Mouse (Mus musculus) retina, postnatal 1 day (tissue): Measurements from ENCODE around the gene Dnm2.

Experiments used
- DNase-seq: peaks from one replicate; pipeline ENCODE4 v3.0.0-alpha.2; 2012

The Dnm2 gene

GRCm38 (mm10) chr9:21547075-21547941, 122.6 kb downstream of the Dnm2 start:
- DNase-seq = peak; percentile 82

GRCm38 (mm10) chr9:21551049-21551448, 126.3 kb downstream of the Dnm2 start:
- DNase-seq = no peak

- no peak for DNase-seq
Observed at GRCm38 (mm10) chr9:21553607-21554273, 129.0 kb downstream of the Dnm2 start.

- no peak for DNase-seq
Observed at GRCm38 (mm10) chr9:21555198-21555742, 130.6 kb downstream of the Dnm2 start.

GRCm38 (mm10) chr9:21556996-21557395, 132.3 kb downstream of the Dnm2 start:
- DNase-seq = no peak
